Mouse (Mus musculus) liver, adult 2 months (tissue): Measurements from ENCODE around the gene Olfr224.

Experiments
- CTCF ChIP-seq: fragments of 200-500 bp; IDR thresholded peaks from 2 replicates; pipeline ENCODE4 v1.5.1; 2011; ENCODE audit warnings: low read depth, low read length, control low read depth
- POLR2A ChIP-seq: fragments of 200-500 bp; IDR thresholded peaks from 2 replicates; pipeline ENCODE4 v1.6.1; 2011; ENCODE audit warnings: low read length, control low read depth; ENCODE audit not compliant: insufficient read depth; ENCODE audit errors: extremely low read depth

- TF ChIP-seq CTCF (no peak), POLR2A (no peak)
Measured at GRCm38 (mm10) chr11:58607030-58607429, 36.7 kb upstream of the Olfr224 start.
